Mouse (Mus musculus) hindbrain, embryonic 15.5 days (tissue): ENCODE measurements around the gene Egln3. TPM values are rescaled to one million over a fixed set of nuclear protein-coding genes. Genes with fewer than 3 reads are reported as not detected.

ENCODE experiments used
- ATAC-seq: fragments of 200-750 bp; cut with Nextera tagmentation; 2 replicates; pipeline ENCODE4 v1.8.0; 2017; ENCODE audit warnings: low read depth, moderate number of reproducible peaks, moderate TSS enrichment; ENCODE audit not compliant: low FRiP score
- H3K27ac ChIP-seq: fragments of 300-500 bp; sonication (generic); replicated peaks from 2 replicates; pipeline ENCODE4 v1.5.1; 2015; ENCODE audit warnings: mild to moderate bottlenecking, inconsistent platforms
- H3K27me3 ChIP-seq: fragments of 300-500 bp; sonication (generic); 2 replicates; pipeline ENCODE4 v1.6.1; 2015; ENCODE audit warnings: control low read depth, inconsistent platforms
- H3K36me3 ChIP-seq: fragments of 300-500 bp; sonication (generic); 2 replicates; pipeline ENCODE4 v1.6.1; 2015; ENCODE audit warnings: control low read depth, inconsistent platforms
- H3K4me1 ChIP-seq: fragments of 300-500 bp; sonication (generic); replicated peaks from 2 replicates; pipeline ENCODE4 v1.6.1; 2015; ENCODE audit warnings: control low read depth, inconsistent platforms
- H3K4me2 ChIP-seq: fragments of 300-500 bp; sonication (generic); 2 replicates; pipeline ENCODE4 v1.6.1; 2015; ENCODE audit warnings: moderate library complexity, mild to moderate bottlenecking, inconsistent platforms
- H3K4me3 ChIP-seq: fragments of 300-500 bp; sonication (generic); 2 replicates; pipeline ENCODE4 v1.5.1; 2015; ENCODE audit warnings: mild to moderate bottlenecking, inconsistent platforms
- H3K9ac ChIP-seq: fragments of 300-500 bp; sonication (generic); 2 replicates; pipeline ENCODE4 v1.6.1; 2015; ENCODE audit warnings: inconsistent platforms
- H3K9me3 ChIP-seq: fragments of 300-500 bp; sonication (generic); 2 replicates; pipeline ENCODE4 v1.6.1; 2016; ENCODE audit warnings: control low read depth, inconsistent platforms
- WGBS: fragments of 180-500 bp; shearing (Covaris S2); methylation state at CpG from one replicate; pipeline ENCODE4 v1.1.7; 2015; 5-methylcytosine and 5-hydroxymethylcytosine counted together
- polyA plus RNA-seq: library from polyadenylated mRNA; unstranded; fragments of >200 nt; fragmentation: Nextera tagmentation; extraction: Ambion mirVana; gene quantifications from 2 replicates; pipeline ENCODE4 v1.2.1, GENCODE M21; 2015

Egln3 gene
- polyA plus RNA-seq, 1 experiment from 2014 or later: 7.4 TPM

- Histone ChIP-seq H3K36me3 (no peaks in the 10 kb centered on the region), H3K27ac (no peak overlapping the region), H3K4me3 (no peak overlapping the region), H3K9ac (no peak overlapping the region), H3K27me3 (no peaks in the 10 kb centered on the region), H3K4me2 (no peak overlapping the region), H3K4me1 (peaks cover 16% of the 10 kb centered on the region), H3K9me3 (no peaks in the 10 kb centered on the region)
- ATAC-seq: no peak
- 40% methylated on average over 14 of the region's 14 CpGs for WGBS
Measured at GRCm38 (mm10) chr12:54186926-54187623, 16.6 kb downstream of the Egln3 start.

DNA sequence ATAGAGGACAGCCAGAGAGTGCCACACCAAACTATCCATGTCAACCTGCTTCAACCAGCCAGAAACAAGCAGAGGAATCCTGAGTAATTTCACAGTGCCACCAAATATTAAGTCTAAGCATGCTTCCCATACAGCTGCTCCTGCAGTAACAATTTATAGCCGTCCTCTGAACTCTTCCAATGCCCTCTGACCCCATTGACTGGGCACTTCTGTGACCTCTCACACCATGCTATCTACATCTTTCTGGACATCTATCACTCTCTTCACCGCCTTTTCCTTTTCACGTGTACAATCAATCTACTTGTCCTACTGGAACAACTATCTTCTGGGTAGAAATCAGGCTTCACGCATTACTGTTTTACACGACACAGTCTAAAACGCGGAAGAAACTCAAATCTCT is 19.4 kb downstream of the Egln3 start:
- Histone ChIP-seq H3K4me3 (no peak overlapping the region), H3K36me3 (no peaks in the 10 kb centered on the region), H3K4me2 (no peak overlapping the region), H3K27ac (no peak overlapping the region), H3K4me1 (0 out of 2 replicates have a peak, but pooled peaks cover 3% of the 10 kb centered on the region), H3K9ac (no peak overlapping the region), H3K9me3 (no peaks in the 10 kb centered on the region), H3K27me3 (no peaks in the 10 kb centered on the region)
- 83% methylated on average over 7 of the region's 7 CpGs for WGBS
- ATAC-seq: no peak

- Histone ChIP-seq H3K4me2 (no peak overlapping the region), H3K36me3 (no peaks in the 10 kb centered on the region), H3K4me1 (no peaks in the 10 kb centered on the region), H3K4me3 (no peak overlapping the region), H3K27me3 (no peaks in the 10 kb centered on the region), H3K9me3 (no peaks in the 10 kb centered on the region), H3K9ac (no peak overlapping the region), H3K27ac (no peak overlapping the region)
- no peak for ATAC-seq
- WGBS: 41% methylated on average over 3 of the region's 3 CpGs
Measured at GRCm38 (mm10) chr12:54178323-54178722, 25.3 kb downstream of the Egln3 start.

GRCm38 (mm10) chr12:54168786-54169185 is 34.9 kb downstream of the Egln3 start:
- no peak overlapping the region for H3K4me3 ChIP-seq
- peaks cover 14% of the 10 kb centered on the region for H3K27me3 ChIP-seq
- no peaks in the 10 kb centered on the region for H3K9me3 ChIP-seq
- no peaks in the 10 kb centered on the region for H3K36me3 ChIP-seq
- no peak for ATAC-seq
- peaks cover 9% of the 10 kb centered on the region; the same call in 1 of the 2 replicates for H3K4me1 ChIP-seq
- WGBS: 79% methylated on average over 4 of the region's 4 CpGs
- H3K27ac ChIP-seq: no peak overlapping the region
- no peak overlapping the region for H3K4me2 ChIP-seq
- no peak overlapping the region for H3K9ac ChIP-seq

DNA sequence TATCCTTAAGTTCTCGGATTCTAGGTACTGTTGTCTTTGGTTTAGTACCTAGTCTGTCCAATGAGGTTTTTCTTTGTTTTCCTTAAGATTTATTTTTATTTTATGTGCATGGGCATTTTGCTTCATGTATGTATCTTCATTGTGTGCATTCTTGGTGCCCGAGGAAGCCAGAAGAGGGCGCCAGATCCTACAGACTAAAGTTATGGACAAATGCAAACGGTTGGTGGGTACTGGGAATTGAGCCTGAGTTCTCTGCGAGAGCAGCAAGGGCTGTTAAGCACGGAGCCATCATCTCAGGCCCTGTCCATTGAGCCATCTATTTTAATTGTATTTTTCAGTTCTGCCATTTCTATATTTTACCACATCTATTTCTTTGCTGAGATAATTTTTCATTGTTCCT is 35.9 kb downstream of the Egln3 start:
- H3K4me3 ChIP-seq: no peak overlapping the region
- no peak overlapping the region for H3K9ac ChIP-seq
- ATAC-seq: no peak
- H3K27me3 ChIP-seq: peaks cover 21% of the 10 kb centered on the region
- 89% methylated on average over 6 of the region's 6 CpGs for WGBS
- no peaks in the 10 kb centered on the region for H3K9me3 ChIP-seq
- no peak overlapping the region for H3K4me2 ChIP-seq
- H3K36me3 ChIP-seq: no peaks in the 10 kb centered on the region
- no peak overlapping the region for H3K27ac ChIP-seq
- peaks cover 14% of the 10 kb centered on the region for H3K4me1 ChIP-seq

- no peak for ATAC-seq
- no peak overlapping the region for H3K9ac ChIP-seq
- no peaks in the 10 kb centered on the region for H3K36me3 ChIP-seq
- no peak overlapping the region for H3K4me2 ChIP-seq
- H3K9me3 ChIP-seq: no peaks in the 10 kb centered on the region
- peaks cover 25% of the 10 kb centered on the region for H3K27me3 ChIP-seq
- peaks cover 23% of the 10 kb centered on the region for H3K4me1 ChIP-seq
- no peak overlapping the region for H3K27ac ChIP-seq
- WGBS: 32% methylated on average over 6 of the region's 6 CpGs
- H3K4me3 ChIP-seq: no peak overlapping the region
Measured at GRCm38 (mm10) chr12:54164724-54165050, 39.0 kb downstream of the Egln3 start.

- Histone ChIP-seq H3K4me1 (peaks cover 23% of the 10 kb centered on the region), H3K4me2 (no peak overlapping the region), H3K27ac (no peak overlapping the region), H3K9me3 (no peaks in the 10 kb centered on the region), H3K27me3 (peaks cover 25% of the 10 kb centered on the region), H3K4me3 (no peak overlapping the region), H3K9ac (no peak overlapping the region), H3K36me3 (no peaks in the 10 kb centered on the region)
- no peak for ATAC-seq
- WGBS: 25% methylated on average over 9 of the region's 9 CpGs
Measured at GRCm38 (mm10) chr12:54164040-54164723, 39.5 kb downstream of the Egln3 start.

GRCm38 (mm10) chr12:54163166-54163565 is 40.5 kb downstream of the Egln3 start:
- ATAC-seq: no peak
- peaks cover 23% of the 10 kb centered on the region for H3K4me1 ChIP-seq
- H3K4me3 ChIP-seq: peak overlapping the region; percentile 22
- H3K9ac ChIP-seq: no peak overlapping the region
- H3K27me3 ChIP-seq: peaks cover 25% of the 10 kb centered on the region
- no peaks in the 10 kb centered on the region for H3K36me3 ChIP-seq
- no peak overlapping the region for H3K27ac ChIP-seq
- WGBS: 24% methylated on average over 4 of the region's 4 CpGs
- H3K9me3 ChIP-seq: no peaks in the 10 kb centered on the region
- peak overlapping the region; percentile 53 for H3K4me2 ChIP-seq

- H3K4me1 ChIP-seq: peaks cover 23% of the 10 kb centered on the region
- peak overlapping the region; percentile 22 for H3K4me3 ChIP-seq
- H3K27ac ChIP-seq: no peak overlapping the region
- H3K4me2 ChIP-seq: peak overlapping the region; percentile 53
- ATAC-seq: peak; percentile 65; the same call in 1 of the 2 replicates
- H3K27me3 ChIP-seq: peaks cover 25% of the 10 kb centered on the region
- no peaks in the 10 kb centered on the region for H3K9me3 ChIP-seq
- WGBS: under 1% methylated on average over 16 of the region's 16 CpGs
- no peaks in the 10 kb centered on the region for H3K36me3 ChIP-seq
- H3K9ac ChIP-seq: no peak overlapping the region
Measured at GRCm38 (mm10) chr12:54162637-54163131, 41.0 kb downstream of the Egln3 start.

GRCm38 (mm10) chr12:54161468-54162202 is 42.0 kb downstream of the Egln3 start:
- Histone ChIP-seq H3K9ac (no peak overlapping the region), H3K27ac (no peak overlapping the region), H3K9me3 (no peaks in the 10 kb centered on the region), H3K4me1 (peaks cover 23% of the 10 kb centered on the region), H3K4me3 (no peak overlapping the region), H3K27me3 (peaks cover 25% of the 10 kb centered on the region), H3K4me2 (no peak overlapping the region), H3K36me3 (no peaks in the 10 kb centered on the region)
- WGBS: 13% methylated on average over 5 of the region's 5 CpGs
- ATAC-seq: peak; percentile 34; the same call in 1 of the 2 replicates

GRCm38 (mm10) chr12:54160279-54160678 is 43.4 kb downstream of the Egln3 start:
- Histone ChIP-seq H3K4me2 (no peak overlapping the region), H3K36me3 (no peaks in the 10 kb centered on the region), H3K9ac (no peak overlapping the region), H3K27ac (no peak overlapping the region), H3K9me3 (no peaks in the 10 kb centered on the region), H3K4me3 (no peak overlapping the region), H3K4me1 (peaks cover 23% of the 10 kb centered on the region), H3K27me3 (peaks cover 25% of the 10 kb centered on the region)
- no peak for ATAC-seq
- WGBS: 68% methylated on average over 2 of the region's 2 CpGs

DNA sequence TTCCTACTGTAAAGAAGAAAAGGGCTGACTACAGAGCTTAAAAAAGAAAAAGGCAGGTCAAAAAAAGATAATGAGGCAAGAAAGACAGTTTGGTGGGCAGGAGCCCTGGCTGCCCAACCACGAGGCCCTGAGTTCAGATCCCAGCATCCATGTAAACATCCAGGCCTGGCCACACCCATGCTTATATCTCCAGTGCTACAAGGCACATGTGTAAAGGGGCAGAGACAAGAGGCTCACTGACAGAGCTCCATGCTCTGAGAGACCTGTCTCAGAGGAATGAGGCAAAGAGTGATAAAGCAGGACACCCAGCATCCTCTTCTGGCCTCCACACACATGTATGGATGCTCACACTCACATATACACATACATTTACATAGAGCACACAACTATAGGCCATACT is 48.9 kb downstream of the Egln3 start:
- Histone ChIP-seq H3K36me3 (no peaks in the 10 kb centered on the region), H3K9me3 (no peaks in the 10 kb centered on the region), H3K4me3 (no peak overlapping the region), H3K4me1 (no peaks in the 10 kb centered on the region), H3K4me2 (no peak overlapping the region), H3K27me3 (no peaks in the 10 kb centered on the region), H3K9ac (no peak overlapping the region), H3K27ac (no peak overlapping the region)
- no peak for ATAC-seq
- 93% methylated on average over 1 of the region's 1 CpGs for WGBS
